Mouse (Mus musculus) embryonic facial prominence, embryonic 11.5 days (tissue): ENCODE data around the gene Rft1. TPM values are rescaled to one million over a fixed set of nuclear protein-coding genes. Genes with fewer than 3 reads are reported as not detected.
A peak's percentile ranks its signal among the peaks of the same experiment; 100 is the strongest.

Experiments
- ATAC-seq: fragments of 200-750 bp; cut with Nextera tagmentation; replicated peaks from 2 replicates; pipeline ENCODE4 v1.8.0; 2017; ENCODE audit warnings: low read depth; ENCODE audit not compliant: insufficient number of reproducible peaks, low FRiP score, low TSS enrichment
- DNase-seq: peaks from one replicate; pipeline ENCODE4 v3.0.0-alpha.2; 2015; ENCODE audit warnings: low spot score
- H3K27ac ChIP-seq: fragments of 300-500 bp; sonication (generic); replicated peaks from 2 replicates; pipeline ENCODE4 v1.5.1; 2014; ENCODE audit warnings: mild to moderate bottlenecking, low read depth, low read length, control low read depth
- H3K27me3 ChIP-seq: fragments of 300-500 bp; sonication (generic); 2 replicates; pipeline ENCODE4 v1.6.1; 2014; ENCODE audit warnings: mild to moderate bottlenecking, low read length, moderate library complexity, mixed read lengths; ENCODE audit not compliant: control insufficient read depth, insufficient read depth
- H3K36me3 ChIP-seq: fragments of 300-500 bp; sonication (generic); replicated peaks from 2 replicates; pipeline ENCODE4 v1.6.1; 2014; ENCODE audit warnings: low read depth, mild to moderate bottlenecking, low read length, moderate library complexity, mixed read lengths; ENCODE audit not compliant: control insufficient read depth, insufficient read depth
- H3K4me1 ChIP-seq: fragments of 300-500 bp; sonication (generic); 2 replicates; pipeline ENCODE4 v1.6.1; 2014; ENCODE audit warnings: low read length, mixed read lengths; ENCODE audit not compliant: control insufficient read depth, insufficient read depth
- H3K4me2 ChIP-seq: fragments of 300-500 bp; sonication (generic); 2 replicates; pipeline ENCODE4 v1.6.1; 2014; ENCODE audit warnings: low read depth, mild to moderate bottlenecking, control low read depth, low read length, moderate library complexity
- H3K4me3 ChIP-seq: fragments of 300-500 bp; sonication (generic); 2 replicates; pipeline ENCODE4 v1.5.1; 2014; ENCODE audit warnings: low read depth, low read length, control low read depth
- H3K9ac ChIP-seq: fragments of 300-500 bp; sonication (generic); replicated peaks from 2 replicates; pipeline ENCODE4 v1.6.1; 2014; ENCODE audit warnings: mild to moderate bottlenecking, control low read depth, low read length
- H3K9me3 ChIP-seq: fragments of 300-500 bp; sonication (generic); replicated peaks from 2 replicates; pipeline ENCODE4 v1.6.1; 2016; ENCODE audit warnings: mild to moderate bottlenecking, low read length, inconsistent platforms, mixed read lengths; ENCODE audit not compliant: control insufficient read depth
- WGBS: fragments of 180-500 bp; shearing (Covaris S2); extraction: QIAGEN DNeasy Blood & Tissue Kit; methylation state at CpG from one replicate; pipeline ENCODE4 v1.1.7; 2014; 5-methylcytosine and 5-hydroxymethylcytosine counted together
- polyA plus RNA-seq: library from polyadenylated mRNA; unstranded; fragments of >200 nt; fragmentation: Nextera tagmentation; extraction: Ambion mirVana; gene quantifications from 2 replicates; pipeline ENCODE4 v1.2.1, GENCODE M21; 2014

Gene Rft1
- polyA plus RNA-seq, 1 experiment from 2014 or later, result 12.9 TPM

DNA sequence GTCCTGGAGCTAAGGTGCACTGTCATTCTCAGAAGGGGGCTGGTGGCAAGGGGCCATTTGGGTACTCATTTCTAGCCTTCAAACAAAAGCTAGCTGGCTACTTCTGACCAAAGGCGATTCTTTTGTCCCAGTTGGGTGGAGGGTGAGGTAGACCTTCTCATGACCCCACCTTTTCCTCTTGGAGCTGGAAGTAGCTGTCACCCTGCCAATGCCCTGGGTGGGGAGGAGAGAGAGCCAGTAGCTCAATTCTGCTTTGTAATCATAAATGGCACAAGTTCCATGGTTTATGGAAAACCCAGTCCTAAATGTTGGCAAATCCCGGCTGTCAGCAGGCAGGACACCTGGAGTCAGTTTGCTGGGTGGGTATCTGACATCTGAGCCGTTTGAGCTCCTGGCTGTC is 11.9 kb downstream of the Rft1 start:
- WGBS, result 79% methylated on average over 3 of the region's 3 CpGs
- no peaks in the 10 kb centered on the region; the same call in none of the 2 replicates for H3K36me3 ChIP-seq

DNA sequence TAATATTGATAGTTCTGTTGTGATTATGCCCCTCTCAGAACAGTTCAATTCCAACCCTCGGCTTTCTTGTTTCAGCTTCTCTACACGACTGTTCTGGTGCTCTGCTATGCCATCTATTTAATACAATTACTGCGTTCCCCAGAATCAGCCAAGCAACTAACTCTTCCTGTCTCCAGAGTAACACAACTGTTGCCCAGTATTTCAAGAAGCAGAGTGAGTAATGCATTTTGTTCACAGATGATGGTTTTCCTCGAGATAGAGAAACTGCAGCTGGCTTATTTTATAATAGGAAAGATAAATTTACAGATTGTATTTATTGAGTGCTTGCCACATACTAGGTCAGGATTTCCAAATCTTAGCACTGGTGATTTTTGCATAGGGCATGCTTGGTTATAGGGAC is 12.4 kb downstream of the Rft1 start:
- no peak for ATAC-seq
- no peaks in the 10 kb centered on the region for H3K4me1 ChIP-seq
- WGBS, result 91% methylated on average over 4 of the region's 4 CpGs
- no peak overlapping the region for H3K4me3 ChIP-seq
- no peaks in the 10 kb centered on the region for H3K27me3 ChIP-seq
- H3K9ac ChIP-seq, result no peak overlapping the region
- no peaks in the 10 kb centered on the region; the same call in none of the 2 replicates for H3K36me3 ChIP-seq
- H3K4me2 ChIP-seq, result no peak overlapping the region
- H3K27ac ChIP-seq, result no peak overlapping the region
- no peaks in the 10 kb centered on the region for H3K9me3 ChIP-seq
- no peak for DNase-seq

More for the DNA sequence above, 11.9 kb downstream of the Rft1 start:
- no peak overlapping the region for H3K4me3 ChIP-seq
- no peaks in the 10 kb centered on the region for H3K4me1 ChIP-seq
- H3K27me3 ChIP-seq, result no peaks in the 10 kb centered on the region
- no peak overlapping the region for H3K9ac ChIP-seq
- no peaks in the 10 kb centered on the region for H3K9me3 ChIP-seq
- no peak overlapping the region for H3K4me2 ChIP-seq
- ATAC-seq (no peak), DNase-seq (no peak)
- H3K27ac ChIP-seq, result no peak overlapping the region

DNA sequence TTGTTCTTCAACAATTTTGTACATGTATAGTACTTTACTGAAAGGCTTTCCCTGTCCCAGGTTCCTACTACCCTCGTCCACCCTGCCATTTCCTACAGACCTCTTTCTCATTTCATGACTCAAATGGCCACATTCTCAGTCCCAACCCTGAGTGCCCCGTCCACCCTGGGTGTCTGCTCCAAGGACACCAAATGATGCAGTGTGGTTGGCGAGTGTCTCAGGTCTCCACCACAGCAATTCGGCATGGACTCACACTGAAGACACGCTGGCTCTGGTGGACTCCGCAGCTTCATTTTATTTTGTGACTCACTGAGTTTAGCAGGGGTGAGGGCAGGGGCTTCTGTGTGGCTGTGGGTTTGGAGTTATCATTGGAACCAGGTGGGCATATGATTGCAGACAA is 16.0 kb downstream of the Rft1 start:
- H3K4me3 ChIP-seq, result no peak overlapping the region
- no peak for ATAC-seq
- no peak for DNase-seq
- H3K36me3 ChIP-seq, result no peaks in the 10 kb centered on the region; the same call in none of the 2 replicates
- H3K4me2 ChIP-seq, result no peak overlapping the region
- H3K27ac ChIP-seq, result no peak overlapping the region
- H3K4me1 ChIP-seq, result no peaks in the 10 kb centered on the region
- 88% methylated on average over 6 of the region's 6 CpGs for whole genome bisulfite sequencing
- no peaks in the 10 kb centered on the region for H3K9me3 ChIP-seq
- no peaks in the 10 kb centered on the region for H3K27me3 ChIP-seq
- no peak overlapping the region for H3K9ac ChIP-seq

DNA sequence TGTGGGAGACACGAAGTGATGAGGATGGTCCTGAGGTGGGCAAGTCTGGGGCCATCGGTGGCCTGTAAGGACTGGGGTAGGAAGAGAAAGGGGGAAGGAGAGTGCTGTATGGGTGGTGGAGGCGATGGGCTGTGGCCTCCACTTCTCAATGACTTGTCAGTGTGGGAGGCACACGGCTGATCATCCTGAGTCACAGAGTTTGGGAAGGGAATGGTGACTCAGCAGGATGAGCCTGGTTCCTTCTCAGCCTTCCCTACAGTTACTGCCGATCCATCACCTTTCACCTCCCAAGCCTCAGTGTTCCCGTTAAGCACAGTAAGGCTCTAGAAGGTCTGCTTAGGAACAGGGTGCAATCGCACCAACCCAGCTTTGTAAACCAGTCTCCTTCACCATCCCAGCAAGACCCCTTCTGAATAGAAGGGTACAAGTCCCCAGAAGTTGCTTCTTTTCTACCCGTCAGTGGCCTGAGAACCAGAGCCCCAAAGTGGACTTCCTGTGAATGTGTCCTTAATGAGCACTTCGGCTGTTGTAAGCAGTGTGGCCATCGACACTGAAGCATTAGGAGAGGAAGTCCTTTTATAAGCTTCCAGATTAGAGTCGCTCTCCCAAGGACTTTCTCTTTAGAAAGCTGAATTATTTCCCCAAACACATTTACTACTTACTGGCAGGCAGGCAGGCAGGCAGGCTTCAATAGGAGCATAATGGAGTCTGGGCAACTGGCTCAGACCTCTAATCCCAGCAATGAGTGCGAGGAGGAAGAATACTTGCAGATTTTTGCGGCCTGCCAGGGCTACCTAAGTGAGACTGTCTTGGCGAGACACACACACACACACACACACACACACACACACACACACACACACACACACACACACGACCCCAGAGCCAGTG is 17.2 kb downstream of the Rft1 start:
- no peak overlapping the region for H3K4me2 ChIP-seq
- H3K36me3 ChIP-seq, result no peaks in the 10 kb centered on the region; the same call in none of the 2 replicates
- DNase-seq (no peak), ATAC-seq (no peak)
- no peaks in the 10 kb centered on the region for H3K9me3 ChIP-seq
- H3K27ac ChIP-seq, result no peak overlapping the region
- H3K9ac ChIP-seq, result no peak overlapping the region
- no peaks in the 10 kb centered on the region for H3K27me3 ChIP-seq
- no peaks in the 10 kb centered on the region for H3K4me1 ChIP-seq
- no peak overlapping the region for H3K4me3 ChIP-seq
- 75% methylated on average over 15 of the region's 15 CpGs for WGBS

DNA sequence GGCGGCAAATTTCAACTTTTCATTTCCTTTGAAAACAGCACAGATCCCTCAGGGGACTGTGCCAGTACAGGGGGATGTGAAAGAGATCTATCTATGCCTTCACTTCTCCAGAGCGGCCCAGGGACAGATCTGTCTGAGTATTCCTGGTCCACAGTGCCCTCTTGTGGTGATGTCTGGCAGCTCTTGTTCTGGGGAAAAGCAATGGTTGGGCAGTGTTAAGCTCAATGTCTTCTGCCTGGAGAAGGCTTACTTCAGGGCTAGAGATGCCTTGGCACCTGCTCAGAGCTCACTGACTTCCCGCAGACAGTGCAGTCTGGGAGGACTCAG is 17.8 kb downstream of the Rft1 start:
- 7% methylated on average over 3 of the region's 3 CpGs for WGBS
- Histone ChIP-seq H3K9ac (no peak overlapping the region), H3K4me1 (no peaks in the 10 kb centered on the region), H3K36me3 (no peaks in the 10 kb centered on the region; the same call in none of the 2 replicates), H3K4me3 (no peak overlapping the region), H3K9me3 (no peaks in the 10 kb centered on the region), H3K4me2 (no peak overlapping the region), H3K27me3 (no peaks in the 10 kb centered on the region), H3K27ac (no peak overlapping the region)
- DNase-seq (peak; percentile 91), ATAC-seq (peak; percentile 75; the same call in 1 of the 2 replicates)

DNA sequence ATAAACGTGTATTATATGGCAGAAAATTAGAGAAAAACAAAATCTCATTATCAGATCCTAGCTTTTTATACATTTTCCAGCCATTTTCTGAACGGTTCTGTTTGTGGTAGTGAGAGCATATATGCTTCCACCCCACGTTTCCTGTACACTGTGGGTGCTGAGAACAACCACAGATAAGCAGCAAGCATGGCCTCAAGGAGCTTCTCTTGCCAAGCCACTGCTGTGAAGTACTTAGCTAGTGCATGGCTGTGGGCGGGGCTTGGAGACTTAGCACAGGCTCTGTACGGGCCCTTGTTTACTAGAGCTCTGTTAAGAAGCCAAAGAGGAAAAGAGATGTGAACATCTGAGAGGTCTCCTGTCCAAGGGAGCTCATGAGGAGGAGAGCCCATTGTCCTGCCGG is 20.8 kb downstream of the Rft1 start:
- Histone ChIP-seq H3K9me3 (no peaks in the 10 kb centered on the region), H3K4me1 (no peaks in the 10 kb centered on the region), H3K4me2 (no peak overlapping the region), H3K27ac (no peak overlapping the region), H3K9ac (no peak overlapping the region), H3K4me3 (no peak overlapping the region), H3K36me3 (no peaks in the 10 kb centered on the region; the same call in 1 of the 2 replicates), H3K27me3 (no peaks in the 10 kb centered on the region)
- ATAC-seq (no peak), DNase-seq (no peak)
- 72% methylated on average over 6 of the region's 6 CpGs for WGBS

DNA sequence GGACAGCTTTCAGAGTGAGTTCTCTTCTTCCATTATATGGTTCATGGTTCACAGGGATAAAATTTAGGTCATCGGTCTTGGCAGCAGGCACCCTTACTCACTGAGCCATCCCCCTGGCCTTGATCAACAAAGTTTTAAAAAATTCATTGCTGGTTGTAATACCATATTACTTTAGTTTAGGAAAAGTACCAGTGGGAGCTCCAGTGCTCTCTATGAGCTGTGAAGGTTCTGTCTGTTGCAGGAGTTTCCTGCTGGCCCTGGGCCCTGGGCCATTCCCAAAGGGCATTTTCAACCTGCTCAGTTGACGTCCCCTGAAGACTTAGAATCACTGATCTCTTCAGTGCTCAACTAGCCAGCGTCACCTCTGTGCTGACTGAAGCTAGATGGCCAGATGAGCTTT is 28.0 kb downstream of the Rft1 start:
- 91% methylated on average over 3 of the region's 3 CpGs for WGBS

DNA sequence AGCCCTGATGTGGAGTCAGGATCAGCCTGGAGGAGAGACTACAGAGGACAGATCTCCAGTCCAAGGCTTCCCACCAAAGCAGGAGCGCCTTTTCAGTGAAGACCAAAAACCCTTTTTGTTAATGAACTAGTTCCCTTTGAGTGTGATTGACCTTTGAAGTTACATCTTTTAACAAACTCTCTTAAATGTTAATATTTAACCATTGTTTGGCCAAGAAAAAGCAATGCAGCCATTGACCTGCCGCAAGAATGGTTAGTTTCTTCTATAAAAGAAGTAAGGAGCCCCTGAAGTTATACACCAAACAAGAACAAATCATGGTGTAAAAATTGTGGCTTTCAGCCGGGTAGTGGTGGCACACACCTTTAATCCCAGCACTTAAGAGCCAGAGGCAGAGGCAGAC is 36.5 kb downstream of the Rft1 start:
- no peaks in the 10 kb centered on the region for H3K4me1 ChIP-seq
- no peaks in the 10 kb centered on the region; the same call in none of the 2 replicates for H3K36me3 ChIP-seq
- ATAC-seq, result no peak
- H3K27me3 ChIP-seq, result no peaks in the 10 kb centered on the region
- H3K4me2 ChIP-seq, result no peak overlapping the region
- H3K4me3 ChIP-seq, result no peak overlapping the region
- no peaks in the 10 kb centered on the region for H3K9me3 ChIP-seq
- no peak overlapping the region for H3K27ac ChIP-seq
- H3K9ac ChIP-seq, result no peak overlapping the region
- no peak for DNase-seq
- 98% methylated on average over 3 of the region's 3 CpGs for WGBS

More for the DNA sequence above, 28.0 kb downstream of the Rft1 start:
- no peak overlapping the region for H3K9ac ChIP-seq
- H3K9me3 ChIP-seq, result no peaks in the 10 kb centered on the region
- no peak overlapping the region for H3K4me2 ChIP-seq
- H3K27me3 ChIP-seq, result no peaks in the 10 kb centered on the region
- H3K4me1 ChIP-seq, result no peaks in the 10 kb centered on the region
- no peak for DNase-seq
- no peak overlapping the region for H3K27ac ChIP-seq
- ATAC-seq, result no peak
- H3K36me3 ChIP-seq, result peaks cover 8% of the 10 kb centered on the region
- no peak overlapping the region for H3K4me3 ChIP-seq
